Mouse (Mus musculus) megakaryocyte, adult 5-6 weeks (primary cell): ENCODE results near the gene Sh3gl3. TPM values are rescaled to one million over a fixed set of nuclear protein-coding genes. Genes with fewer than 3 reads are reported as not detected.

Source experiments
- ATAC-seq: 2 replicates; pipeline ENCODE4 v1.8.0; 2016; ENCODE audit warnings: mild to moderate bottlenecking, inconsistent platforms; ENCODE audit not compliant: poor library complexity, severe bottlenecking
- total RNA-seq, 2 experiments: library from RNA; stranded (forward) in 1 of 2; stranded (reverse) in 1 of 2; fragments of 153-499, 151-499 nt in 1 of 2; fragments of 221-1000, 200-1000 nt in 1 of 2; gene quantifications; 2 replicates each; pipeline versions ENCODE4 v1.2.3 to v1.2.4; 2015 to 2017

Gene Sh3gl3
- total RNA-seq, 2 experiments from 2014 or later = 0.49 TPM; not detected in 1

- no peak for ATAC-seq
Observed at GRCm38 (mm10) chr7:82282464-82282863, 108.8 kb downstream of the Sh3gl3 start.

- ATAC-seq = no peak
Observed at GRCm38 (mm10) chr7:82287242-82287641, 113.6 kb downstream of the Sh3gl3 start.

- ATAC-seq = peak; percentile 83
Observed at GRCm38 (mm10) chr7:82293441-82293840, 119.8 kb downstream of the Sh3gl3 start.

GRCm38 (mm10) chr7:82294083-82294482 is 120.4 kb downstream of the Sh3gl3 start:
- no peak for ATAC-seq

GRCm38 (mm10) chr7:82294611-82295010 is 121.0 kb downstream of the Sh3gl3 start:
- no peak for ATAC-seq

GRCm38 (mm10) chr7:82308398-82308797 is 134.8 kb downstream of the Sh3gl3 start:
- no peak for ATAC-seq

- ATAC-seq = no peak
Observed at GRCm38 (mm10) chr7:82318515-82318914, 144.9 kb downstream of the Sh3gl3 start.

- ATAC-seq = no peak
Observed at GRCm38 (mm10) chr7:82326616-82327015, 153.0 kb downstream of the Sh3gl3 start.

GRCm38 (mm10) chr7:82327201-82327600 is 153.6 kb downstream of the Sh3gl3 start:
- ATAC-seq = no peak

GRCm38 (mm10) chr7:82327881-82328280 is 154.2 kb downstream of the Sh3gl3 start:
- ATAC-seq = no peak

GRCm38 (mm10) chr7:82329831-82330230 is 156.2 kb downstream of the Sh3gl3 start:
- ATAC-seq = no peak

GRCm38 (mm10) chr7:82330860-82331259 is 157.2 kb downstream of the Sh3gl3 start:
- peak; percentile 47; the same call in 1 of the 2 replicates for ATAC-seq

GRCm38 (mm10) chr7:82334000-82334399 is 160.4 kb downstream of the Sh3gl3 start:
- ATAC-seq = no peak

- no peak for ATAC-seq
Observed at GRCm38 (mm10) chr7:82335211-82336121, 161.8 kb downstream of the Sh3gl3 start, which contains the start of gene Adamtsl3. Gene Adamtsl3, plus strand, starts transcription at chr7:82335694.

GRCm38 (mm10) chr7:82336132-82336531 is 162.5 kb downstream of the Sh3gl3 start:
- no peak for ATAC-seq

- ATAC-seq = no peak
Observed at GRCm38 (mm10) chr7:82338121-82338520, 164.5 kb downstream of the Sh3gl3 start.

GRCm38 (mm10) chr7:82338532-82338931 is 164.9 kb downstream of the Sh3gl3 start:
- ATAC-seq = no peak

- peak; percentile 43; the same call in 1 of the 2 replicates for ATAC-seq
Observed at GRCm38 (mm10) chr7:82339214-82339613, 165.6 kb downstream of the Sh3gl3 start.

- ATAC-seq = no peak
Observed at GRCm38 (mm10) chr7:82341476-82341875, 167.8 kb downstream of the Sh3gl3 start.

GRCm38 (mm10) chr7:82346706-82347105 is 173.1 kb downstream of the Sh3gl3 start:
- ATAC-seq = no peak

GRCm38 (mm10) chr7:82349796-82350195 is 176.2 kb downstream of the Sh3gl3 start:
- no peak for ATAC-seq

- ATAC-seq = no peak
Observed at GRCm38 (mm10) chr7:82350421-82350820, 176.8 kb downstream of the Sh3gl3 start.
